Mouse (Mus musculus) mouse embryonic stem cell (cell line): Measurements from ENCODE around the gene Pip4k2c.
"Not testable (repeated sequence)": the region's sequence is repeated elsewhere in the genome, so short reads cannot be mapped to it uniquely, and the experiment has no call there.

ENCODE experiments used
- in situ Hi-C, 2 experiments: fragments of 300-500 bp; cut with MboI; formaldehyde crosslinking; loops; 1 replicate in 1 of 2; 3 replicates in 1 of 2; pipeline ENCODE4 v1.14.3; 2019 to 2020; ENCODE audit warnings: low sequenced_read_pairs in 2 of 2, low pct_unique_long_range_greater_than_20kb in 1 of 2, mixed read lengths in 1 of 2; ENCODE audit not compliant: unreplicated experiment in 1 of 2

The Pip4k2c gene

GRCm38 (mm10) chr10:127213272-127213671 is 1.9 kb upstream of the Pip4k2c start:
- in situ Hi-C loops = no loop called here

GRCm38 (mm10) chr10:127210961-127211405 is 402 bp downstream of the Pip4k2c start:
- in situ Hi-C loops = no loop called here

DNA sequence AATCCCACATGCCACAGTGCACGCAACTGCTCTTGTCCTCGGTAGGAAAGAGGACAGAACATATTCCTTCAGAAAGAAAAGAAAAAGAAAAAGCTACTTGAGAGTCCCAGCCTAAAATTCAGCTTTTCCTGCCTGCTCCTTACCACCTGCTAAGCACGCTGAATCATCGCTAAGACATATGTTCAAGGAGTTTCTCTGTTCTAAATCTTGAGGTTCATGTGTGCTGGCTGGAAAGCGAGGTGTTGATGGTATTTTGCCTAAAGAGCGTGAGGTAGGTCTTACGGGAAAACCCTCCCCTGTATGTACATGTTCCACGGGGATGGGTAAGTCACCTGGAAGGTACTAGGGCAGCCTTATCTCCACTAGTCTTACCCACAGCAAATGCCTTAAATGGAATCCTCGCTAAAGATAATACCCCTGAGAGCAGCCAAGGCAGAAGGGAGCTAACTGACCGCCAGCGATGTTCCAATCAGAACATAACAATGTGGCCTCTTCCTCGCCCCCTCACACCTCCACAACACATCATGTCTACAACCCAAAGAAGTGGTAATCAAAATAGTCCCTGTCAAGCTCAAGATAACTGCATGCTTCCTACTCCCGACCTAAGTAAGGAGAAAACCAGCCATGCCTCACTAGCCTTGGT is 1.3 kb downstream of the Pip4k2c start:
- in situ Hi-C loops = no loop called here

DNA sequence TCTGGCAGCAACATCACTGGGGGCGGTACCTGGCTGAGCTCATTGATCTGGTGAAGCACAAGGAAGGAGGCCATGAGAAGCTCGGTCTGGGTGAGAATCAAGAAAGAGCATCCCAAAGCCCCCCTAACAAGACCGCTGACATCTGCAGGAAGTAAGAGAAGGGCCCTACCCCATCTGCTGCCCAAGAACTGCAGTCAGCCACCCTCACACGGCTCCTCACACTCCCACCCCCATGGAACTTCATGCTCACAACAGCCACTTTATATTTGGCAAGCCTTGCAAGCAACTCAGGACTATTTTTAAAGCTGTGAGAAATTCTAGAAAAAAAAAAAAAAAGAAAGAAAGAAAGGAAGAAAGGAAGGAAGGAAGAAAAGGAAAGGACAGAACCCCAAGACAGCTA is 2.5 kb downstream of the Pip4k2c start:
- in situ Hi-C loops = no loop called here

DNA sequence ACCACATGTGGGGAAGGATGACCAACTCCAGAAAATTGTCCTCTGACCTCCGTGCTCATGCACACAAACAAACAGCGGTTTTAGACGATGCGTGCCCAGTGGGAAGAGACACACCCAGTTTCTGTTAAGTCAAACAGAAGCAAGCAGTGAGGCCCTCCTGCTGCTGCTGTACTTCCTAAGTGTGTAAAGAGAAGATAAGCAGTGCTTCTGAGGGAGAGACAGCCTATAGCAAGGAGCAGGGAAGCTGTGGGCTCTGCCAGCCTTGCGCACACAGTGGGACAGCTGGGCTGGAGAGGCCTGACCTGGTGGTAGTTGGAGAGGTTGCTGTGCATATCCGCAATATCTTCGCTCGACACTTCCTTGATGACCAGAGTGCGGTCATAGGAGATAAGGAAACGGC is 6.0 kb downstream of the Pip4k2c start:
- in situ Hi-C loops = no loop called here

DNA sequence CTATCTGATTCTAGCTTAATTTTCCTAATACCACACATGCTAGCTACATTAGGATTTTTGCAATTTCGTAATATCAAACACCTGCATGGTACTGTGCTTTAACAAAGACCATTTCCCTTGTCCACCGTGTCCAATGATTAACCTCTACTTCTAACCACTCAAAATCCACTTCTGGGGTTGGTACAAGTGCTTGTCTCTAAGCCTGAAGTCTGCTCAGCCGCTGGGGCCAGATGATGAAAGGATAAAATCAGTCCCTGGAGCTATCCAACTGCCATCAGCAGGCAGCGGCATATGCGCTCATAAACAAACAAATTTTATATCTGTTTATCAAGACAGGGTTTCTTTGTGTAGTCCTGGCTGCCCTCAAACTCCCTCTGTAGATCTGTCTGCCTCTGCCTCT is 6.8 kb downstream of the Pip4k2c start:
- in situ Hi-C loops = no loop called here

DNA sequence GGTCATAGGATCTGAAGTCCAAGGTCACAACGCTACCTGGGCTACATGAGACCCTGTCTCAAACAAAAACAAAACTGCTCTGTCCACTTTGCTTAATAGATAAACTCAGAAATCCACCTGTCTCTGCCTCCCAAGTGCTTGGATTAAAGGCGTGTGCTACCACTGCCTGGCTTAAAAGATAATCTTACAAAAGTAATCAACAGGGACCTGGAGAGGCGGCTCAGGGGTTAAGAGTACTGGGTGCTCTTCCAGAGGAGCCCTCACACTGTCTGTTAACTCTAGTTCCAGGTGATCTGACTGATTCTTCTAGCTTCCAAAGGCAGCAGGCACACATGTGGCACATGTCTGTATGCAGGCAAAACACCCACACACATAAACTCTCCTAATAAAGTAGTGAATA is 8.3 kb downstream of the Pip4k2c start:
- in situ Hi-C loops = no loop called here

DNA sequence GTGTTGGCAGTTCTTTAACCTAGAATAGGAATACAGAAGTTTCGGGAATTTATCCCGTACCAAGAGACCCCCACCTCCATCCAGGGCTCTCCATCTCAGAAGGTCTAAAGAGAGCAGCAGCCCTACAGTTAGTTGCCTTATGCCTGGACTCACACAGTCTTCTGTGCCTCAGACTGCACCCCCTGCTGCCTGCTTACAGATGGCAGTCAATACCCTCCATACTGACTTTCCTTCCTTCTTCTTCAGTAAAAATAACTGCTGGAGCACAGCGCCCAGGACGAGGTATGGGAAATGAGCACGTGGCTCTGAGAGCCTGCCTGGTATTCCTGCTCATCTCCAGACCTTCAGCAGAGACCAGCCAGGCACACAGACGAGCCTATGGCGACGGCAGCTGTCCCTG is 11.1 kb downstream of the Pip4k2c start:
- in situ Hi-C loops = no loop called here

- in situ Hi-C loops = no loop called here
These were observed 11.9 kb downstream of the Pip4k2c start for GRCm38 (mm10) chr10:127199474-127199873.

- in situ Hi-C loops = no loop called here
These were observed 12.3 kb downstream of the Pip4k2c start for GRCm38 (mm10) chr10:127199068-127199467.

- in situ Hi-C loops = no loop called here
These were observed 12.9 kb downstream of the Pip4k2c start for GRCm38 (mm10) chr10:127198492-127198891.

GRCm38 (mm10) chr10:127197505-127198110 is 13.8 kb downstream of the Pip4k2c start:
- in situ Hi-C loops = no loop called here

DNA sequence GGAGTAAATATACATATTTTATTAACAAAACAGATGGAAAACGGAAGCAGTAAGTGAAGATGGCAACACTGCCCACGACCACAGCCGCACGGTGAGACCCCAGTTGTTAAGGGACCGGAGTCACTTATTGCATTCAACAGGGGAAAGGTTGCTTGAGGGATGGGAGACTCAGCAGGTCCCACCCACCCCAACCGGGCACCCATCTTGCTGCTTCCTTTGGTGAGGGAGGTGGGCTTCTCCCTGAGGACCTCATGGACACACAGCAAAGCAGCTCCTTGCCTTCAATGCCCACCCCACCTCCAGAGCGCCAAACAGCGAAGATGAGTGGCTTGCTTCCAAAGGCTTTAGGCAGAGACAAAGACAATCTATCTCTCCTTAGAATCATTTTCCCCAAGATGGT is 14.3 kb downstream of the Pip4k2c start:
- in situ Hi-C loops = no loop called here

DNA sequence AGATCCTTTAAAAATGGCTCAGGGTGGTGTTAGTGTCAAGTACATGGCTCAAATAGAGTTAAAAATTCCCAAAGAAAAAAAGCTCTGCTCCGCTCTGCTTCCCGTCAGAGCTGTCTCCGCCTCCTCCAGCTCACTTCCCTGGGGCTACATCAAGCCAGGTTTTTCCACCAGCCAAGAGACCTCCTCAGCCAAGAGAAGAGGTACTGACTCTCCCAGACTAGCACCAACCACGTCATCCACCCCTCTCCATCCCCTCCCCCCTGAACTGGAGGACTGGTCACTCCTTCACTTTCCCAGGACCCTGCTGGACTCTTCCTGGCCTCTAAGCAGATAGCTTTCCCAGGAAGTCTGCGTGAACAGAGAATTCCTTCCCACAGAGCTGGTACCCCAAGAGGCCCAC is 15.0 kb downstream of the Pip4k2c start:
- in situ Hi-C loops = no loop called here

GRCm38 (mm10) chr10:127195328-127196129 is 15.9 kb downstream of the Pip4k2c start, which contains the start of gene Dtx3:
TSS of gene Dtx3 (minus strand) at chr10:127195728.
- in situ Hi-C loops = no loop called here

GRCm38 (mm10) chr10:127194428-127195327 is 16.7 kb downstream of the Pip4k2c start:
- in situ Hi-C loops = no loop called here

GRCm38 (mm10) chr10:127193011-127193410 is 18.4 kb downstream of the Pip4k2c start:
- in situ Hi-C loops = no loop called here

GRCm38 (mm10) chr10:127192057-127192328 is 19.4 kb downstream of the Pip4k2c start:
- in situ Hi-C loops = not testable (repeated sequence)
